Mouse (Mus musculus) spleen, postnatal 10 days (tissue): ENCODE results near the gene Robo1.

Source experiments
- DNase-seq, 2 experiments: peaks; one replicate each; pipeline ENCODE4 v3.0.0; 2021 to 2022; ENCODE audit warnings: low spot score in 2 of 2

Robo1 gene

GRCm38 (mm10) chr16:72930871-72931270 is 622.8 kb downstream of the Robo1 start:
- no peak for DNase-seq

DNA sequence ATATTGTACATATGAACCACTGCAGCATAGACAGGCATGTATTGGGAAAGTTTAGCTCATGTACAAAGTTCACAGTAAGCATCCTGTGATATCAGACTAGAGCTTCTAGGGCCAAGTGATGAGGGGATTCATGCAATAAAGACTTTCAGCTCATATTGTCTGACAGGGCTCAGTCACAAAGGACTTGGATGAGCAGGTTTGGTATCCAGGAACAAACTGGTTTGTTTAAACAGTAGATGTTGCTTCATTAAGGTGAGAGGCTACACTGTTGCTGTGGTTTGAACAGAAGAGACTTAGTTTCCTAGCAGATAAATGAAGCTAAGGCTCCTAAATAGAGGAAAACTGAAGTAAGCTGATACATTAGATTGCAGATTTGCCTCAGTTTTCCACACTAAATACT is 626.8 kb downstream of the Robo1 start:
- no peak for DNase-seq

DNA sequence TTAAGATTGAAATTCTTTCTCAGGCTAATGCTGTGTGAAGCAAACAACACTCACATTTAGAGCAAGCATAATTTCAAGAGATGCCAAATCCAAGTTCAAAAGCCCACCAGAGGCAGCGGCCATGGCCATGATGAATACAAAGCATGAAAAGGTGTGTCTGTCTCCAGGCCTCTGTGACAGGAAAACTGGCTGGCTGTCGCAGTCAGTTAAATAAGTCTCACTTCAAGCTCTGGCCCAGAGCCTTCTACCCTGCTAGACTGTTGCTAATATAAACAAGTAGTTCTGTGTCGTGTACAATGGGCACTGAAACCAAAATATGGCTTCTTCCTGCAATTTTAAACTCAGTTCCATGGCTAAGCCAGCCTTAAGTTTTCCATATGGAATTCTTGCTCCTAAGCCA is 629.1 kb downstream of the Robo1 start:
- DNase-seq = no peak

DNA sequence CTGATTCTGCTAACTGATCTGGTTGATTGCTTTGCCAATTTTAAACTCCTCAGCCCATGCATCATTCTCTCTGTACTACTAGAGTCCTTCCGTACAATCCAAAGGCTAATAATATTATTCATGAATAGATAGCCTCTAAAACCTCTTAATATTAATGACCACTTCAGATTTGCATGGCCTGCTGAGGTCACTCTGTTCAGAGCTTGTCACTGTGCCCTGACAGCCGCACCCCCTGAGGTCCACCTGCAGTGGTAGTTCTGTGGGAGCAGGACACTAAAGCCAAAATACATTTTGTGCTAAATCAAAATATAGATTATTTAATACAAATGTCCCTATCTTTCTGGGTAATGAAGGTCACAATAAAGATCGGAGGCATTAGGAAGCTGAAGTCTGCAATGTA is 631.8 kb downstream of the Robo1 start:
- DNase-seq = no peak

DNA sequence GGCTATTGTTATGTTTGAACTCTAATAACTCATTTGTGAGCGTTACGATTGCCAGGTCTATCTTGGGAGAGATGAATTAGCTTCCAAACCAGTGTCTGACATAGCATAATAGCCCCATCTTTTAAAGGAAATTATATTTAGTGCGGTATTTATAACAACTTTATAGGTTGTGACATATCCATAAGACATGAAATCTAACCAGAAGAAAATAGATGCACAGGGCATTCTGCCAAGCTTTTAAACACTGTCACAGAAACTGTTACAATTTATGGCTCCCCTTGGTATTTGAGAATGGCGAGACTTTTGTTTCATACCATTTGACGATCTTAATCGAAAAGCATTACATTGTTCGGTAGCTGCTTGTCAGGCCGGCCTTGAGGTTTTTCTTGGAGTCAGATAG is 632.7 kb downstream of the Robo1 start:
- no peak for DNase-seq

DNA sequence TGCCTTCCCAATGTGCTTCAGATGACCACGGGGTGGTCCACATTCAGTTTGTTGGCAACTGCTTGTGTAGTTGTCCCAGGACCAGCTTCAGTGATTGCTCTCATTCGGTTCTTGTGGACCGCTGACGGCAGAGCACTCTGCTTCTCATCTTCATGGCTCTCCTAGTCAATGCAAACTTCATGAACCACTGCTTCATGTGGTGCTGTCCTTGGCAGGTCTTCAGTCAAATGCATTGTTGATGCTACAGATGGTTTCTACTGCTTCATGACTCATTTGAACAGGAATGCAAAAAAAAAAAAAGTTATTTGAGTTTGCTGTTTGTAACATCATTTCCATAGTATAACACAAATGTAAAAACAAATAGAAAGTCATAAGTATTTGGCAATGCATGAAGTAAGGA is 636.3 kb downstream of the Robo1 start:
- DNase-seq = no peak

DNA sequence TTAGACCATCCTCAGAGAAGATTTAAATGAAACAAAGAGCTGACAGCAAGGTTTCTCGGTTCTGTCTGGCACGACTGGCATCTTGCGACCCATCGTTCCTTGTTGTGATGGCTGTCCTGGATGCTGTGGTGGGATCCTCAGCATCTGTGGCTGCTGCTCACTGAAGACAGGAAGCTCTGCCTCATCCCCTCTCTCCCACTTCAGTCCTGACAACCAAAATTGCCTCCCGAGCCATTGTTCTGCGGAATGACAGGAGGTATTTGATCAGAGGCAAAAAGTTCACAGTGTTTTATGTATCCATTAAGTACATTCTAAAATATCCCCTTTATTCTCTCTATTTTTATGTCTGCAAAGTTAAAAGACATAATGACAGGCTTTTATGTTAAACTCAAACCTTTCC is 643.9 kb downstream of the Robo1 start:
- DNase-seq = no peak

DNA sequence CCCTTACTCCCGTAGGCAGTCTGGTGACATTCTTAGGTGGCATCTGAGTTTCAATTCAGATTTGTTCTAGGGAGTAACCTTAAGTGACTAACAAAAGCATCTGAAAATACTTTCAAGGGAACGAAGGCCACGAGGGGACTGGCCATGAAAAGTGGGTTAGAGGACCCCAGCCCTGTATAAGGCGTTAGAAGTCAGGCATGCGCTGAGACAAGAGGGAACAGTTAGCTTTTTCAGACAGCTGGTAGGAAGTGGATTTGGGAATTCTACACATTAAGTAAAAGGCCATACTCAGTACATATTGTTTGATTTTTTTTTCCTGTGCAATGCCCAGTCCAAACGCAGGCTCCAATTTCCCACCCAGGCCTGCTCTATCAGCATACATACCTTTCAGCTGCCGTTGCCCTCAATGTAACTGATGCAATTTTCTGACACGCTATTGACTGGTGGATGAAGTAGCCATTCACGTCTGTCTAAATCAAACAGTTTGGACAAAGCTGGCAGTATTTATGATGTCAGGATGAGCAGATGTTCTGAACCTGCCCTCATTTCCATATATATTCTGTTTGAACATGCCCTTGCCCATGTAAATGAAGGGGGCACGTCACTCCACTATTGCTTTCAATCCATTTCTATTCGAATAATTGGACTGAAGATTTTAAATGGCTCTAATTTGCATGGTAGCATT is 651.1 kb downstream of the Robo1 start:
- DNase-seq = no peak

GRCm38 (mm10) chr16:72959823-72960222 is 651.7 kb downstream of the Robo1 start:
- no peak for DNase-seq

DNA sequence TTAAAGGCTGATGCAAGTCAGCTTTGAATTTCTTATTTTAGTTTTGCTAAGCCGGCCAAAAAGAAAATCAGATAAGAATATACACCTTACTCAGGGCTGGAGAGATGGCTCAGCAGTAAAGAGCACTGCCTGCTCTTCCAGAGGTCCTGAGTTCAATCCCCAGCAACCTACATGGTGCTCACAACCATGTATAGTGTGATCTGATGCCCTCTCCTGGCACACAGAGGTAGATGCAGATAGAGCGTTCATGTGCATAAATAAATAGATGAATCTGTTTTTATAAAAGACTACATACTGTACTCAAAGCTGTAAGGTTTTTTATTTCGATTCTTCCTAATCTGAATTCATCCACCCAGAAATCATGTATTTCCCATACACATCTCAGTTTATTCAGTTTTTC is 655.7 kb downstream of the Robo1 start:
- DNase-seq = no peak

GRCm38 (mm10) chr16:72967509-72967908 is 659.4 kb downstream of the Robo1 start:
- no peak for DNase-seq

DNA sequence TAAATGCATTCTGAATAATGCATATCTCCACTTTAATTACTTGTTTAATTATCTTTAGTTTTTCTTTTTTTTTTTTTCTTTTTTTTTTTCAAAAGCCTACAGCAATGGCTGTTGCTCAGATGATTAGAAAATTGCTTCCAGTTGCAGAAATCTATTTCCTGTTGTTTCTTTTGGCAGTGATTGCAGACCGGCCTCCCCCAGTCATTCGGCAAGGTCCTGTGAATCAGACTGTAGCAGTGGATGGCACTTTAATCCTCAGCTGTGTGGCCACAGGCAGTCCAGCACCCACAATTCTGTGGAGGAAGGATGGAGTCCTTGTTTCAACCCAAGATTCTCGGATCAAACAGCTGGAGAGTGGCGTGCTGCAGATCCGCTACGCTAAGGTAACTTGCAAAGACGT is 661.9 kb downstream of the Robo1 start:
- DNase-seq = no peak

- DNase-seq = no peak
Observed at GRCm38 (mm10) chr16:72973685-72974084, 665.6 kb downstream of the Robo1 start.

DNA sequence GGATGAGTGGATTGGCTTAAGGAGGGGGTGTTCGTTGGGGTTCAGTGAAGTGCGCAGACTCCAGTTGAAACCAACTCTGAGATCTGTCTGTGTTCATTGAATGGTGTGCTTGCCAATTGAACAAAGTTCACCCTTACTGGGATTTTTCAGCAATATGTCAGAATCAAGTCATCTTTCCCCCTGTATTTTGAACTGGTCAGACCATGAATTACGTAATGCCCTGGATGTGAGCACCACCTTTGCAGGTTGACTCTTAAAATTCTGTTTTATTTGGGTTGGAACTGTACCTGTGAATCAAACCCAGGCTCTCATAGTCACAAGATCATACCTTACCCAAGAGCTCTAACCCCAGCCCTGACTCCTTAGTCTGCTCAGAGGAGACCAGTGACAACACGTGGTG is 666.6 kb downstream of the Robo1 start:
- no peak for DNase-seq

- DNase-seq = no peak
Observed at GRCm38 (mm10) chr16:72976849-72977576, 668.9 kb downstream of the Robo1 start.

GRCm38 (mm10) chr16:72979407-72980219 is 671.5 kb downstream of the Robo1 start:
- peak in 1 of 2 experiments; percentile 40 for DNase-seq

DNA sequence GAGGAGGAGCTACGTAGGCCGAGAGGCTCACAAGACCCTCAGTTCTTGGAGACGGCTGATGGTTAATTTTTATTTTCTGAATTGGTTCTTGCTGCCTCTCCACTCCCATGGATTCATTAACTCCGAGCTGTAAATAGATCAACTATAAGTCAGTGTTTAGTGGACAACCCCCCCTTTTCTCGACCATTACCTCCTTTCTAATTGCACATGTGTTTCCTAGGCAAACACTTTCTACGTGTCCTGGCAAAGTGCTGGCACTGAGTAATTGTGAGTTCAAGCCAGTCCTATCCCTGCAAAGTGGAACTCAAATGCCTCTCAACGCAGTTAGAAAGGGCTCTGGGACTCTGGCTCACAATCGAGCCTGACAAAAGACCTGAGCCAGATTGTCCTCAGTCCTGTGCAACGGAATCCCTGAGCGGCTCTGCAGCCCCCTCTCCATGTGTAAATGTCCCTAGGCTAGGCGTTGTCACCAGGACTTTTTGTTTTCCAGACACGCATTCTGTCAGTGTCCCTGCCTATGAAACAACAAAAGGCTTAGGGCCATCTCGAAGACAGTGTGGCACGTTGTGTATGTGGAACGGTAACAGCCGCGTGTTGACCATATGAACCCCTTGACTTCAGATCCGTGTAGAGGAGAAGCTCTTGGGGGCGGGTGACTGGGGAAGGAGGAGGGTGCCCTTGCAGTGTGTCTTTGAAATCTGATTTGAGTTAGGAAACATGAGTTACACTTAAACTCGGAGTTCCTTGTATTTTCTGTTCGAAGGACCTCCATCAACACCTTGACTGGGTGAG is 682.5 kb downstream of the Robo1 start:
- no peak for DNase-seq

GRCm38 (mm10) chr16:72993189-72993588 is 685.1 kb downstream of the Robo1 start:
- DNase-seq = no peak

DNA sequence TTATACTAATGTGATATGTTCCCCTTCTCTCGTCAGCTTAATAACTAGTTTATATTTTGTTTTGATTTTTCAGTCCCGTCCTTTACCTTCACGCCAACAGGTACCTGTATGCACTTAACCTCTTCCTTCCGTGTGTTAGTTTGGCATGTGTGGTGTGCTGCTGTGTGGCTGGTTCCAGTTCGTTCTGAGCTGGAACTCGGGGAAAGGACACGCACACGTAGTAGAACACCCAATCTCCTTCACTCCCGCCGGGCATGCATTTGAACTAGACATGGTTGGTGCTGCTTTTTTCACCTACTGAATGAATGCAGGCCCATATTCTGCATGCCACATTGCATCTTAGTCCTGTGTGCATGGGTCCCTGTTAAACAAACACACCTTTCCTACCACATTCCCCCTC is 685.5 kb downstream of the Robo1 start:
- no peak for DNase-seq

- DNase-seq = no peak
Observed at GRCm38 (mm10) chr16:72995251-72995954, 687.3 kb downstream of the Robo1 start.

GRCm38 (mm10) chr16:72995955-72996535 is 687.9 kb downstream of the Robo1 start:
- no peak for DNase-seq
